Mouse (Mus musculus) v-Abl transformed pro-B cells (cell line): ENCODE data around the gene Dpagt1.
"Not testable (repeated sequence)": the region's sequence is repeated elsewhere in the genome, so short reads cannot be mapped to it uniquely, and the experiment has no call there.

Experiments used
- in situ Hi-C, 2 experiments: fragments of 400-800 bp; cut with MboI; formaldehyde crosslinking; loops; one replicate each; pipeline ENCODE4 v1.15.1; 2025; ENCODE audit not compliant: unreplicated experiment in 2 of 2

The Dpagt1 gene

DNA sequence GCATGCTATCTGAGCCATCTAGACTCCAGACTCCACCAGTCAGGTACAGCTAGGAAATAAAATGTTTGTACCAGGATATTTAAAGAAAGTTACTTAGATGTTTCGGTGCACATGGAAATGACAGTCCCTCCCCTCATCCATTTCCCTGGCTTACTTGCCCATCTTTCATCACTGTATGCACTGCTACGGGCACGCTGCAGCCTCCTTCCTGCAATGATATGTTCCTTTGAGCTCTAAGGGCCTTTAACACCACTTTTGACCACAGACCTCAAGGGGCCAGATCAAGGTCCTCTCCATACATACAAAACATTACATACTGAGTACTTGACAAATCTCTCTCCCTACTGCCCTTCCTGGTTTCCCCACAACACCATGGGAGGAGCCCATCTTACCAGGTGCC is 11.1 kb downstream of the Dpagt1 start:
- in situ Hi-C loops, result no loop called here

DNA sequence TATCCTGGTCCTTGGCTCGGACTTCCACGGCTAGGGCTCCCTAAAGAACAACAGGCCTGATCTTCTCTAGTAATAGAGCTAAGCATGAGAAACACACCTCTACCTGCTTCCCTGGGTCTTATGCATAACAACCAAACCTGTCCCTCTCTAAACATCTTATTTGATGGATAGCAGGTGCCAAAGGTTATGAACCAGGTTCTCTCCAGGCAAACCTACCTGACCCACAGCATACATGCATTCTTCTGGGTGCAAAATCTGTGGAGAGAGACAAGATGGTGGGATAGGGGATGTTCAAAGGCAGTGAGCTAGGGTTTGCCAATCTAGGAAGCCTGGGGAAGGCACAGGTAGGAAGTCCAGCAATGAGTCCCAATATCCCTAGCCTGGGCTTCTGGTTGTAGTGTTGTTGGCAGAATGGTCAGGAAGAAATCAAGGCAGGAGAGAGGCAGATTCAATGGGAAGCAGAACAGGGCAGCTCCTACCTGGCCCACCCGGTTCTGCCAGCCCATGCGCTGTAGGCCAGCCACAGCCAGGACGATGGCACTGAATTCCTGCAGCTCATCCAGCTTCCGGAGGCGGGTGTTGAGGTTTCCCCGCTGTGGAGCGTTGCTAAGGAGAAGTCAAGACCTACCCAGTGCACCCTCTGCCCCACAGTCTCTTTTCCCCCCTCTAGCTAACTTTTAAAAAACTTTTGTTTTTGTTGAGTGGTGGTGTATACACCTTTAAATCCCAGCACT is 11.8 kb downstream of the Dpagt1 start:
- in situ Hi-C loops, result no loop called here

DNA sequence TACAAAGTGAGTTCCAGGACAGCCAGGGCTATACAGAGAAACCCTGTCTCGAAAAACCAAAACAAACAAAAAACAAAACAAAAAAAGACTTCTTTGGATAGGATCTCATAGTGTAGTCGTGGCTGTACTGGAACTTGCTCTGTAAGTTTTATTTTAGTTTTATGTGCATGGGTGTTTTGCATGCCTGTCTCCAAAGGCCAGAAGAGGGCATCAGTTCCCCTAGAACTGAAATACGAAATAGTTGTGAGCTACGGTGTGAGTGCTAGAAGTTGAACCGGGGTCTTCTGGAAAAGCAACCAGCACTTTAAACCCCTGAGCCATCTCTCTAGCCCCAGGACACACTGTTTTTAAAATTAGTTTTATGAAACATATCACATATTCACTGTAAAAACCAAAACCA is 12.8 kb downstream of the Dpagt1 start:
- in situ Hi-C loops, result no loop called here

DNA sequence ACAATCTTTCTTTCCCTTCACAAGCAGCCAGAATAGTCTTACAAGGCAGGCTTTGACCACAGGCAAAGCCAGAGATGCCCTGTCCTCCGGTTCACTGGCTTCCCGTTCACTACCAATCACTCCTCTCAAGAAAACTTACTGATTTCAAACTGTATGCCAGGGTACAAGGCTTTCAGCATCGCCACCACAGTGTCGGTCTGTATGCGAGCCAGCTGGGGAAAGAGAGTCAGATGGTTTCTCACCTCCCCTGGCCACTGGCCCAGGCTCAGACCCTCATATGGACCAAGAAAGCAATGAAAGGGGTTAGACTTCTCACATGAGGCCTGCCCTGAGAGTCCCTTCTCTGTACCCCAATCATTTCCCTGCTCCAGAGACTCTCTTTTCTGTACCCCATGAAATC is 15.7 kb downstream of the Dpagt1 start:
- in situ Hi-C loops, result loop anchor here in 1 of 2 experiments (10.0 kb wide), 1 partner anchor 97 kb away; the partner anchor contains the start of gene Ccdc153

DNA sequence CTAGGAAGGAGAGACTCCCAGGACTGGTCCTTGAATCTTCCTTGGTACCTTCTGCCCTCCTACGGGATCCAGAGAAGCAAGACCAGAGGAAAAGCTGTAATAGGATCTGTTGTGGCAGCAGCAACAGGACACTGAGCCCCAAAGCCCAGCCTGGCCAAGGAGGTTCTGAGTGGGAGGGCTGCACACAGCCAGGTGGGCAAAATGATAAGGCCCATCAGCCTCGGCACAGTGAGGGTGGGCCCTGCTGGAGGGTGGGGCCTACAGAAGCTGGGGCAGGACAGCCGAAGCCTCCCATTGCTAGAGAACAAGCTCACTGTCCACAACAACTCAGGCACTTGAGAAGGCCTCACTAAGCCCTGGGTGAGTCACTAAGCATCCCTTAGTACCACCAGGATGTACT is 16.4 kb downstream of the Dpagt1 start:
- in situ Hi-C loops, result loop anchor here in 1 of 2 experiments (10.0 kb wide), 1 partner anchor 97 kb away; the partner anchor contains the start of gene Ccdc153

DNA sequence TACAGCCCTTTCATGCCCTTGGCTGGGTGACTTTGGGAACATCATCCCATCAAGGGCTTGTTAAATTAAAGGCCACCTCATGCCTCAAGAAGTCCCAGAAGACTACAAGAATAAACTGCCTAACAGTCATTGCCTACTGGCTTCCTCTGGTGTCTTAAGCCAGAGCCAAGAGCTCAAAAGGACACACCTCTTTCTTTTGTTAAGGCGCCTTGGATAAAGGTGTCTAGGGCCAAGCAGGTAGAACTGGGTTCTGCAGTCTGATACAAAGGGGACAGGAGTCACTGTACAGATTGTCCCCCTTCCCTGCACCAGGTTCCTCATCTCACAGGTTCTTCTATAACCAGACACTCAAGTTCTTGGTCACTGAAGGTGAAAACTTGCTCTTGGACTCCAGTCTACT is 16.8 kb downstream of the Dpagt1 start:
- in situ Hi-C loops, result loop anchor here in 1 of 2 experiments (10.0 kb wide), 1 partner anchor 98 kb away; the partner anchor contains the start of gene Ccdc153

DNA sequence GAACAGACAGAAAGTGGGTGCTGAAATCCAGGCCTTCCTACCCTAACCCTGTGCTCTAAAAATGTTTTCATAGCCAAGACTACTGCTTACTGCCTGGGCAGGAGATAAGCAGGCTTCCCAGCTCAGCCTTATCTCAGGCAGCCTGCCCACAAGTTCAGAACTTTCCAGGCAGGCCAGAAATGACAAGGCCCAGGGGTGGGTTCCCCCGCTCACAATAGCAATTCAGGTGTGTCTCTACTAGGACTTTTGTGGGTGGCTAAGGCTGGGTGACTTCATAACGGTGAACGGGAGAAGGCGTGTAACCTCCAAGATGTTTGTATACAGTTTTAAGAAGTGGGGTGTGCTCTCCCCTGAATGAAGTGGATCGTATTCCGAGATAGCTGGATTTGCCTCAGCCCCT is 17.5 kb downstream of the Dpagt1 start:
- in situ Hi-C loops, result loop anchor here in 1 of 2 experiments (10.0 kb wide), 1 partner anchor 98 kb away; the partner anchor contains the start of gene Ccdc153

DNA sequence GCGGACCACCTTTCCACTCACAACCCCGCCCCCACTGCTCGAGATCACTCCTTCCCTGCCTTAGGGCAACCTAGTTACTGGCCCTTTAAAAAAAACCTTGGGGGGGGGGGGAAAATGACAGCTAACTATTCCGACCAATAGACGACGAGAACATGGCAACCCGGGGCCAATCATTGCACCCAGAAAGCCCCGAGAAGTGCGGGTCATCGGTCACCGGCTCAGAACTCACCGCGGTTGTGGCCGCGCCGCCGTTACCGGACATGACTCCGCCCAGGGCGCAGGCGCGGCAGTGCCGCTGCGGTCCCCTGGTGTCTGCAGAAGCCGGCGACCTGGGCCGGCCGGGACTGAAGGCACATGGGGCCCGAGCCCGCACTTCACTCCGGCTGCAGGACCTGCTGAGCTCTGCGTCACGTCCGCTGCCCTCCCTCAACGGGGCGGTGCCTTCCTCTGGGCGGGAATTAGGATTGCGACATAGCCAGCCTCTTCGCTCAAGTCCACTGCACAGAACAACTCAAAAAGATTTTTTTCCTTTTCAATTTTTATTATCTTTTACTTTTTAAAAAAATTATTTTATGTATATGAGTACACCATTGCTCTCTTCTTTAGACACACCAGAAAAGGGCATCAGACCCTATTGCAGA is 18.1 kb downstream of the Dpagt1 start, which contains the start of gene Hmbs:
Gene Hmbs, minus strand, starts transcription at position 448 of the 641 bp plus-strand sequence.
- in situ Hi-C loops, result loop anchor here in 1 of 2 experiments (10.0 kb wide), 1 partner anchor 99 kb away; the partner anchor contains the start of gene Ccdc153

DNA sequence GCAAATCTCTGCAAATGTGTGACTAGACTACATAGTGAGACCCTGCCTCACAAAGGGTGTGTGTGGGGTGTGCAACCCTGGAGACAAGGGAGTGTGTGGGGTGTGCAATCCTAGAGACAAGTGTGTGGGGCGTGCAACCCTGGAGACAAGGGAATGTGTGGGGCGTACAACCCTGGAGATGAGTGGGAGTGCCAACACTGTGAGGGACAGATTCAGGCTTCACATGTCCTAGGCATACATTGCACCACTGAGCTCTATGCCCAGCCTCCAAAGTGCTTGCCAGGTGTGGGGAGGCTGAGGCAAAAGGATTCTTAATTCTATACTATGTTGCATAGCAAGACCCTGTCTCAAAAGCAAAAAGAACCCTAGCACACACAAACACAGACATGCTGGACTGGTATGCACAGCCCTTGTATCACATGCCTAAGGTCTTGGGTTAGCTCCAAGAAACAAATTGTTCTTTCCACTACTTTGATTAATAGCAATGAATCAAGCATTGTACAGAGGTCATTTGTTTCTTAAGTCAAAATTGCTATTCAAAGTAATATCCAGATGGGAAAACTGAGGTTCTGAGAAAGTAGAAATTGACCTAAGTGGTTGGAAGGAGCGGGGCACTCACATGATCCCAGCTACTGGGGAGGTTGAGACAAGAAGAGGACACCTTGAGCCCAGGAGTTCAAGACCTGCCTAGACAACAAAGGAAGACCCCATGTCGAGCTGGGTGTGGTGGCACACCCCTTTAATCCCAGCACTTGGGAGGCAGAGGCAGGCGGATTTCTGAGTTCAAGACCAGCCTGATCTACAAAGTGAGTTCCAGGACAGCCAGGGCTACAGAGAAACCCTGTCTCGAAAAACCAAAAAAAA is 20.0 kb downstream of the Dpagt1 start:
- in situ Hi-C loops, result loop anchor here in 1 of 2 experiments (10.0 kb wide), 1 partner anchor 101 kb away; the partner anchor contains the start of gene Ccdc153

DNA sequence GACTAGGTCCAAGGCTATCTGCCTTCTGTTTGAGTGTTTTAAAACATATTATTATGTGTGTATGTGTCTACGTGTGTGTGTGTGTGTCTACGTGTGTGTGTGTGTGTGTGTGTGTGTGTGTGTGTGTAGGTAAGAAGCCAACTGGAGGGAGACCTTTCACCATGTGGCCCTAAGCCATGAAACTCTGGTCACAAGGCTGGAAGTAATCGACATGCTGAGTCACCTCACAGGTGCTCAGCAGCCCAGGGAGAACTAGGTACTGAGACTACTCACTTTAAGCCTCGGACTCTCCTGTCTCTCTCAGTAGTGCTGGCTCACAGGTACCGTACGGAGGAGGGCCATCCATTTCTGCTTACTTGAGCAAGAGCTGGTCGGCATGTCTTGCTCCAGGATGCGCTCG is 21.3 kb downstream of the Dpagt1 start:
- in situ Hi-C loops, result loop anchor here in 1 of 2 experiments (10.0 kb wide), 1 partner anchor 102 kb away; the partner anchor contains the start of gene Ccdc153

DNA sequence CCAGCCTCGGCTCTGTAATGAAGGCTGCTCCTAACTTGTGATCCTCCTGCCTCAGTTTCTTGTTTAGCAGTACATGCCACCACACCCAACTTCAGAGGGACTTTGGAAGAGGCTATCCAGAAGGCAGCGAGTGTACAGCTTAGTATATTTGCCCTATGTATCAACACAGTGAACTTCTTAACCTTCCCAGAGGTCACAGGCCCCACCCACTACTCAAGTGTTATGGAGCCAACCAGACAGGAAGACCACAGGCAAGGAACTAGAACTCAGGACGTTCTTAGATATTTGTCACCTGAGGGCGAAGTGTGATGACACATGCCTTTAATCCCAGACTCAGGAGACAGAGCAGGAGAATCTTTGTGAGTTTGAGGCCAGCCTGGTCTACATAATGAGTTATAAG is 21.8 kb downstream of the Dpagt1 start:
- in situ Hi-C loops, result loop anchor here in 1 of 2 experiments (10.0 kb wide), 1 partner anchor 103 kb away; the partner anchor contains the start of gene Ccdc153

DNA sequence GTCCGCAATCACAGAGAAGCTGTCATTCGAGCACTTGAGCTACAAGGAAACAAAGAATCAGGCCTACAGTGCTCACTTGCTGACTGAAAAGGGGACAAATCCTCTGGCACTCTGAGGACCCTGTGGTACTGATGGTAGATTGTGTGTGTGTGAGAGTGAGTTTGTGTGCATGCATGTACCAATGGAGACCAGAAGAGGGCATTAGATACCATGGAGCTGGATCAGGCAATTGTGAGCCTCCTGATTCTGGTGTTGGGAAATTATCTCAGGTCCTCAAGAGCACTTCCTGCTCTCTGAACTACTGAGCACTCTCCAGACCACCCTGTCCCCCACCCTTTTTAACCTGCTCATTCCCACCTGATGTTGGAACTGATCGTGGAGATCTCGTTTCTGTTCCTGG is 22.7 kb downstream of the Dpagt1 start:
- in situ Hi-C loops, result loop anchor here in 1 of 2 experiments (10.0 kb wide), 1 partner anchor 104 kb away; the partner anchor contains the start of gene Ccdc153

DNA sequence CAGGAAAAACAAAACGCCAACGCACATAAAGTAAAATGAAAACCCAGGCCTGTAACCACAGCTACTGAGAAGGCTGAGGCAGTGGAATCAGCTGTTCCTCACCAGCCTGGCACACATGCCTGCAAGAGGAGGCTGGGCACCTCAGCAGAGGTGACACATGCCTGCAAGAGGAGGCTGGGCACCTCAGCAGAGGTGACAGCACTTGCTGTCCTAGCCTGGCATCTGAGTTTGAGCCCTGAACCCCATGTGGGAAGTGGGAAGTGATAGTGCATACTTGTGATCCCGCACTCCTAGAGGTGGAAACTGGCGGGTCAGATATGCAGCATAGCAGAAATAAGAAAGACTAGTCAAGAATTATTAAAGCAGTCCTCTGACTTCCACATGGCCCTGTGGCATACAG is 25.6 kb downstream of the Dpagt1 start:
- in situ Hi-C loops, result loop anchor here in 1 of 2 experiments (10.0 kb wide), 1 partner anchor 227 kb away; no protein-coding TSS in a partner anchor

DNA sequence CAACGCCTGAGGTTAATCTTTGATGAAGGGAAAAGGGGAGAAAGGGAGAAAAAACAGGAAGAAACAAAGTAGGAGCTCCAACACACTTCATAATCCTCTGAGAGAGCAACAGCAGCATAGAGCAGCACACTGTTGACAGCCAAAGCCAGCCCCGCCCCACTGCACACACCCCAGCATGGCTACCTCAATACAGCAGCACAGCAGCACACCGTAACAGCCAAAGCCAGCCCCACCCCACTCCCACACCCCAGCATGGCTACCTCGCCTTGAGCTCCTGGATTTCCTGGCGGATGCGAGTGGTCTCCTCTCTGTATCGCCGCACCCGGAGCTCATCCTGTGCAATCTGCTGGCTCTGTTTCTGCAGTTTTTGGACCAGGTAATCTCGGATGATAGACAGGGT is 26.5 kb downstream of the Dpagt1 start:
- in situ Hi-C loops, result loop anchor here in 1 of 2 experiments (10.0 kb wide), 1 partner anchor 228 kb away; no protein-coding TSS in a partner anchor

DNA sequence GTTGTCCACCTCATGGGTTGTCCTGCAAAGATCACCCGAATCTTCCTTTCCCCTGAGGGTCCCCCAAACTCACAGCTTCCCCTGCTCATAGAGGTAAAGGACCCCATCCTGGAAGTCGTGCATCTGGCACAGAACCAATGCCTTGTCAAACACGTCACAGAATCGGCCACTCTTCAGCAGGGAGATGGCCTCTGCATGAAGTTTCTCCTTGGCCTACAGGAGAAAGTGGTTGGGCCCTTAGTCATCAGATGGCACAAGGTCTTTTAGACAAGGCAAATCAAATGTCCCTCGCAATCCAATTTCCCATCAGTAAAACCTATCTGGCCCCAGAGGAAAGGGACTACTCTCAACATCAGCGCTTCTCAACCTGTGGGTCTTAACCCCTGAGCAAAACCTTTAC is 27.3 kb downstream of the Dpagt1 start:
- in situ Hi-C loops, result loop anchor here in 1 of 2 experiments (10.0 kb wide), 1 partner anchor 228 kb away; no protein-coding TSS in a partner anchor

DNA sequence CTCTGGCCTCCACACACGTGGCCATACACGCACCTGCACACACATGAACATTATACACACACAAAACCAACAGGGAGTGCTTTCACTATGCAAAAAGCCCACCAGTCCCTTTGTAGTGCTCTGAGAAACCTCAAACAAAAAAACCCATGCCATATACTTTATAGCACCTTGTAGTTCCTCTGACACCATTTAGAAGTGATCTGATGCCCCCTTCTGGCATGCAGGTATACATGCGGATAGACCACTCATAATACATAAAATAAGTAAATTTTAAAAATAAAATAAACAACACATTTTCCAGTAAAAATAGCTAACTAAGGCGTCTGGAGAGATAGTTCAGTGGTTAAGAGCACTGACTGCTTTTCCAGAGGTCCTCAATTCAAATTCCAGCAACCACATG is 31.4 kb downstream of the Dpagt1 start:
- in situ Hi-C loops, result loop anchor here (5.0 to 10.0 kb wide), 3 partner anchors 65 to 232 kb away; no protein-coding TSS in a partner anchor

DNA sequence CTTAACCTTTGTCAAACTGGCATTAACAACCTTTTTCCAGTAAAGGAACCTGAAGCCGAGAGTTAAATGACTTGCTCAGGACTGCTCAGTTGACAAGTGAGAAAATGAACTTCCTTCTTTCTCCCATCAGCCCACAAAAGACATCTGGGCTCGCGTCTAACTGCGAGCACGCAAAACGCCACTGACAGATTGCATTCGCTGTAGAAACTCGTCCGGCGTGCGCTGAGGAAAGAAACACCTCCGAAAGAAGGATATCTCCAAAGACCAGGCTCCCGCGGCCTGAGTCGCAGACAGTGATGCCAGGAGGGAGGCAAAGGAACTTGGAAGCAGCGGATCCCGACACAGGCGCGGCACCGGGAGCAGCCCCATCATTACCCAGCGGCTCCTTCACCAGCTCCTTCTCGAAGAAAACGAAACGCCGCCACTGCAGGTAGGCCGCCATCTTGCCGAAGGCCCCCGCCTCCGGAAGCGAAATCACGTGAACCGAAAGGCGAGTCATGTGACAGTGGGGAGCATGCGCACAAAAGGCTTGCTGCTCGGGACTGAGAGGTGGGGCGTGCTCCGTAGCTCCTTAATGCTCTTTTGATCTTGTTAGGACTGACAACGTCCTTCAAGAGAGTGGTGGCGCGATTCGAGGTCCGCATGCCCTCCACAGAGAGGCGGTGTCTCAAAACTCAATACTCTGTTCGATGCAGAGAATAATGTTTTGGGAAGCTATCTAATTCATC is 35.5 kb downstream of the Dpagt1 start, which contains the start of gene Vps11:
Gene Vps11, minus strand, starts transcription at position 481 of the 728 bp plus-strand sequence.
- in situ Hi-C loops, result no loop called here

DNA sequence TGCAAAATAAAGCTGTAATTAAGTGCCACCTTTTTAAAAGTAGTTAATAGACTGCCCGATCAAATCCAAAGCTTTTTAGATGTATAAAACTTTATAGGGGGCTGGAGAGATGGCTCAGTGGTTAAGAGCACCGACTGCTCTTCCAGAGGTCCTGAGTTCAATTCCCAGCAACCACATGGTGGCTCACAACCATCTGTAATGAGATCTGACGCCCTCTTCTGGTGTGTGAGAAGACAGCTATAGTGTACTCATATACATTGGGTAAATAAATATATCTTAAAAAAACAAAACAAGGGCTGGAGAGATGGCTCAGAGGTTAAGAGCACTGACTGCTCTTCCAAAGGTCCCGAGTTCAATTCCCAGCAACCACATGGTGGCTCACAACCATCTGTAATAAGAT is 36.1 kb downstream of the Dpagt1 start:
- in situ Hi-C loops, result not testable (repeated sequence)

DNA sequence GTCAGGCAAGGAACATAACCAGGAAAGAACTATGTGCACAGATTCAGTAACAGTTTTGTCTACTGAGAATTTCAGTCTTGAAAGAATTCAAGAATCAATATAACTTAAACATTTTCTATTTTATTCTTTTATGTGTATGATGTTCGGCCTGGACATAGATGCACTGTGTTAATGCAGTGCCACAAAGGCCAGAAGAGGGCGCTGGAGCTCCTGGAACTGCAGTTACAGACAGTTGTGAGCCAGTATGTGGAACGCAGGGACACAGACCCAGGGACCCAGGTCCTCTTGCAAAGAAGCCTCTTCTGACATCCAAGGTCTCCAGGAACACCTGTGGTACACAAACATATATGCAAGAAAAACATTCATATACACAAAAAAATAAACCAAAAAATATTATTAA is 38.7 kb downstream of the Dpagt1 start:
- in situ Hi-C loops, result no loop called here
